Comparison of ENCODE assay signal across 8 mouse cellular contexts in the genomic region with DNA sequence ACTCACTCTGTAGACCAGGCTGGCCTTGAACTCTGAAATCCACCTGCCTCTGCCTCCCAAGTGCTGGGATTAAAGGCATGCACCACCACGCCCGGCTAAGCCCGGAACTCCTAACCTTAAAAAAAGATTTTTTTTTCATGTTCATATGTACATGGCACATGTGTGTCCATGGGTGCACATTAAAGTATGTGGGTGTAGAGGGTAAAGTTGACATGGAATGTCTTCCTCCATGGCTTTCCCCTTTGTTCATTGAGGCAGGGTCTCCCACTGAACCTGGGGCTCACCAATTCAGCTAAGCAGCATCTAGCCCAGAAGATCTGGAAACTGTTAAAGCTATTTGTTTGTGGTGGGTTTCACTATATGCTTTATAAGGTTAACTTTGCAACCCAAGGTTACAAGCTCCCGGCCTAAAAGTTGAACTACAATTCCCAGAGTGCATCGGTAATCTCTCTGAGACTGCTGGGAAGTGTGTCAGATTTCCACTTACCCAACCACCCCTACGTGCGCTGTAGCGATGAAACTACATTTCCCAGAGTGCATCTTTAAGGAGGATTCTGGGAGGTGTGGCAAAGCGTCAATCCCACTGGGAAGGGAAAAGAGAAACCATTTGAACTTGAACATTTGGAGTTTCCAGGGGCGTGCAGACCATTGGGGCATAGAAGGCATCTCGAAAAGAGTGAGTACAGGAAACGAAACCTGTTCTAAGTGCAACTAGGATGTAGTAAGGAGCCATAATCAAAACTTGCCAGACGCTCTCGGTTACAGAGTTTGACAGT. TPM values are rescaled to one million over a fixed set of nuclear protein-coding genes. Genes with fewer than 3 reads are reported as not detected.
DNase-seq lines count a peak whose midpoint lies in the region; ATAC-seq lines count a peak whose summit lies in the region.

Gene Nudt13 (plus strand): TSS at position 581 of the 776 bp plus-strand sequence.

- ATAC-seq in hindbrain, embryonic 14.5 days (ENCODE audit: low FRiP score) = peak; percentile 96

- H3K4me2 ChIP-seq in hindbrain, embryonic 14.5 days (replicated peaks) = peak within 1 kb of the TSS; percentile 55

- no peaks in the 10 kb centered on the region for H3K36me3 ChIP-seq in hindbrain, embryonic 14.5 days (replicated peaks; ENCODE audit: control insufficient read depth, insufficient read depth)

- H3K27me3 ChIP-seq in hindbrain, embryonic 14.5 days (ENCODE audit: control insufficient read depth, insufficient read depth, low read length) = no peaks in the 10 kb centered on the region

- H3K4me1 ChIP-seq in hindbrain, embryonic 14.5 days (replicated peaks; ENCODE audit: control insufficient read depth, insufficient read depth, low read length) = peaks cover 5% of the 10 kb centered on the region; the same call in 1 of the 2 replicates

- H3K27ac ChIP-seq in hindbrain, embryonic 14.5 days = no peak within 1 kb of the TSS

- peak within 1 kb of the TSS; percentile 53 for H3K9ac ChIP-seq in hindbrain, embryonic 14.5 days

- 24% methylated on average over 14 of the region's 14 CpGs for WGBS in hindbrain, embryonic 14.5 days

- H3K9me3 ChIP-seq in hindbrain, embryonic 14.5 days (ENCODE audit: control insufficient read depth, low read length) = no peaks in the 10 kb centered on the region

- DNase-seq in R1 (ENCODE audit: low read depth, low spot score) = peak; percentile 97
- DNase-seq in cerebellum, postnatal 25 days = peak; percentile 75 to 84
- peak; percentile 54 to 76 for DNase-seq in frontal cortex, postnatal 25 days (ENCODE audit: low spot score in 2 of 2)
- peak; percentile 90 for DNase-seq in hindbrain, embryonic 14.5 days (ENCODE audit: low spot score)
- DNase-seq in layer of hippocampus, postnatal 36 days = peak; percentile 80 to 86
- DNase-seq in lung, postnatal 36 days = peak; percentile 96
- DNase-seq in retina, postnatal 1 day = peak; percentile 98
- DNase-seq in urinary bladder, adult 18-20 months (ENCODE audit: low spot score in 2 of 2) = peak; percentile 53 to 82

- H3K4me3 ChIP-seq in hindbrain, embryonic 14.5 days (replicated peaks; ENCODE audit: low read length) = peak within 1 kb of the TSS; percentile 42

RNA-seq across cellular contexts. Expression of gene Nudt13, which starts in this region (rescaled TPM):
- 10.4 and 10.8 TPM in 2 replicates for polyA plus RNA-seq in hindbrain, embryonic 14.5 days (2014; fragmentation: Nextera tagmentation; extraction: Ambion mirVana)
- total RNA-seq in layer of hippocampus, postnatal 36 days (2021) = 10 to 100 TPM; 21.7 to 22.9 TPM
